Mouse (Mus musculus) thymus, postnatal 0 days (tissue): ENCODE data around the gene Ercc2. TPM values are rescaled to one million over a fixed set of nuclear protein-coding genes. Genes with fewer than 3 reads are reported as not detected.

Experiments
- DNase-seq: peaks from one replicate; pipeline ENCODE4 v3.0.0-alpha.2; 2015; ENCODE audit warnings: low spot score
- microRNA counts: library from miRNA; unstranded; fragments of <30 nt; microRNA quantifications from one replicate; lab custom pipeline; 2015
- microRNA-seq: library from miRNA; unstranded; fragments of <30 nt; microRNA quantifications from one replicate; pipeline ENCODE4, GENCODE M21; 2016; ENCODE audit warnings: borderline number of aligned reads
- polyA plus RNA-seq: library from polyadenylated mRNA; unstranded; fragments of >200 nt; fragmentation: Nextera tagmentation; extraction: Ambion mirVana; gene quantifications from 2 replicates; pipeline ENCODE4 v1.2.1, GENCODE M21; 2015

Ercc2 gene
- polyA plus RNA-seq, 1 experiment from 2014 or later, result 15.1 TPM

GRCm38 (mm10) chr7:19443344-19443743, 61.5 kb downstream of the Ercc2 start:
- peak; percentile 63 for DNase-seq

DNA sequence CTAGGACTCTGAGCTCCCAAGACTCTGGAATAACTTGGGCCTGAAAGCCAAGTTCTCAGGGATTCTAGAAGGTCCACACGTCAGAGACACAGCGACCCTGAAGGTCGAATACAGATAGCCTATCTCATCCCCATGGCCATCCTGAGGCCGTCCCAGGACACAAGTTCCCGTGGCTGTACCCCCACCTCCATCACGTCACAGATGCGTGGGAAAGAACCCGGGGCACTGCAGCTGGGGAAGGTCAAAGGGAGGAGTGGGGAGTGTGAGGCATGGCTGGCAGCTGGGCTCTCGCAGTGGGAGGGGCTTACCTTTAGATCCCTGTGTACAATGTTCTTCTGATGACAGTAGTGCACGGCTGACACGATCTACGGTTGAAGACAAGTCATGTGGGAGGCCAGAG, 63.0 kb downstream of the Ercc2 start:
- DNase-seq, result no peak

MicroRNAs within 50 kb of the gene (microRNA counts, 519-probe panel; counts per million panel counts)
- microRNA mmu-miR-343 (lab: Ali Mortazavi, UCI), result 473 counts per million, percentile 71 among the panel's probes with 10 or more counts

Small RNA genes lying within 50 kb of the gene (microRNA-seq; reads per million reads assigned to microRNA genes)
- gene Mir343, result not detected

Other genes starting within 250 kb of the Ercc2 start
- 10.1 and 11.5 TPM in 2 replicates for gene Qpctl, start 232.7 kb upstream of the Ercc2 start, polyA plus RNA-seq
- 154 and 164 TPM in 2 replicates for gene Snrpd2, start 232.3 kb upstream of the Ercc2 start, polyA plus RNA-seq
- 0.10 and 0.25 TPM in 2 replicates for gene Gipr, start 215.9 kb upstream of the Ercc2 start, polyA plus RNA-seq
- 5.7 and 6.1 TPM in 2 replicates for gene Eml2, start 205.6 kb upstream of the Ercc2 start, polyA plus RNA-seq
- gene Gpr4, start 169.5 kb upstream of the Ercc2 start, polyA plus RNA-seq, result 0.69 and 0.80 TPM in 2 replicates
- gene Opa3, start 153.7 kb upstream of the Ercc2 start, polyA plus RNA-seq, result 25.4 and 25.7 TPM in 2 replicates
- 74.3 and 75.3 TPM in 2 replicates for gene Vasp, start 110.2 kb upstream of the Ercc2 start, polyA plus RNA-seq
- gene Ppm1n, start 101.9 kb upstream of the Ercc2 start, polyA plus RNA-seq, result 0.27 and 0.30 TPM in 2 replicates
- 1.6 and 2.2 TPM in 2 replicates for gene Rtn2, start 99.4 kb upstream of the Ercc2 start, polyA plus RNA-seq
- gene Fosb, start 72.0 kb upstream of the Ercc2 start, polyA plus RNA-seq, result 0.19 and 0.21 TPM in 2 replicates
- gene Ercc1, start 37.2 kb upstream of the Ercc2 start, polyA plus RNA-seq, result 59.6 and 67.1 TPM in 2 replicates
- 15.8 and 18.7 TPM in 2 replicates for gene Cd3eap, start 22.5 kb upstream of the Ercc2 start, polyA plus RNA-seq
- 2.2 and 2.4 TPM in 2 replicates for gene Ppp1r13l, start 22.3 kb upstream of the Ercc2 start, polyA plus RNA-seq
- gene Klc3, start 22.1 kb downstream of the Ercc2 start, polyA plus RNA-seq, result 35.3 and 38.4 TPM in 2 replicates
- gene Ckm, start 22.8 kb downstream of the Ercc2 start, polyA plus RNA-seq, result 3.6 and 7.0 TPM in 2 replicates
- 6.7 and 9.0 TPM in 2 replicates for gene Mark4, start 76.8 kb downstream of the Ercc2 start, polyA plus RNA-seq
- 0.74 and 0.78 TPM in 2 replicates for gene Exoc3l2, start 81.3 kb downstream of the Ercc2 start, polyA plus RNA-seq
- 2.7 and 4.0 TPM in 2 replicates for gene Bloc1s3, start 126.4 kb downstream of the Ercc2 start, polyA plus RNA-seq
- 86.5 and 92.5 TPM in 2 replicates for gene Trappc6a, start 126.4 kb downstream of the Ercc2 start, polyA plus RNA-seq
- 0.24 and 0.42 TPM in 2 replicates for gene Nkpd1, start 135.8 kb downstream of the Ercc2 start, polyA plus RNA-seq
- gene Ppp1r37, start 181.1 kb downstream of the Ercc2 start, polyA plus RNA-seq, result 11.7 and 15.6 TPM in 2 replicates
- 1.5 and 2.0 TPM in 2 replicates for gene Zfp296, start 195.3 kb downstream of the Ercc2 start, polyA plus RNA-seq
- gene Gemin7, start 195.6 kb downstream of the Ercc2 start, polyA plus RNA-seq, result 133 and 134 TPM in 2 replicates
- 35.2 and 41.3 TPM in 2 replicates for gene Clasrp, start 222.5 kb downstream of the Ercc2 start, polyA plus RNA-seq
- 37.2 and 38.0 TPM in 2 replicates for gene Relb, start 247.4 kb downstream of the Ercc2 start, polyA plus RNA-seq